Mouse (Mus musculus) lung, postnatal 10 days (tissue): ENCODE data around the gene Pygb.

Source experiments
- DNase-seq: peaks from one replicate; pipeline ENCODE4 v3.0.0; 2021

Gene Pygb

DNA sequence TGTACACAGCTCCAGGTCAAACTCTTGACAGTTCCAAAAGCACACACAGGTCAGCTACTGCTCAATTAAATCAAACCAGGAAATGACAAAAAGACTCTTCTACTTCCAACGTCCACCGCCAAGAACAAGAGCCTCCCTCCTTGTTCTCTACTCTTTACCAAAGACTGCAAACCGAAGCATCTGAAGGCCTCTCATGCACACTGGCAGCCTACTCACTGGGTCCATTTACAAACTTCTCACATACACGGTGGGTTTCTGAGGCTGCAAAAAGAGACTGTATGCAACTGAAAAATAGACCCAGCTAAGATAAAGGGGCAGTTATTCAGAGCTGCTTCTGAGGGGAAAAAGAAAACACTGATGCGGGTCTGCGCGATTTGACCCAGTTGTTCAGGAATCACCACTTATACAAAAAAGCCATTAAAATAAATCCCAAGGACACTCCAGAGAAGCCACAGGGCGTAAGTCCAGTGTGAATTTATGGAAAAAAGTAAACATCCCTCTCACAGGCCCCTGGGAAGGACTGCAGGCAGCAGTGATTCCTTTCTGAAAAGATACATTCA, 61.0 kb downstream of the Pygb start:
- no peak for DNase-seq

DNA sequence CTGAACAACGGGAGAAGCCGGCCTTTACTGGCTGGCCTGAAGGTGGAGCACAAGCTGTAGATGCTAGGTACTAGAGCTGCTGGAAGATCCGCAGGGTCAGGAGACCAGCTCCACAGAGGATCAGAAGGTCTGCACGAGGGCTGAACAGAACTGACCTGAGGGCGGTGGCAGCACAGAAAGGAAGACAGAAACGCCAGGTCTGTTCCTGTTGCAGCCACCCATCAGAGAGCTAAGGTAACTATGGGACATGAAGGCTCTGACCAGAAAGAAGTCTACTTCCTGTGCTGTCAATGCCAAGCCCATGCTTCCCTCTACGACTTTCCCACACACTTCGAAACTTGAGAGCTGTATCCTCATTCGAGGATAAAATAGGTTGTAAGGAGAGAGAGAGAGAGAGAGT, 64.7 kb downstream of the Pygb start:
- DNase-seq: no peak

- DNase-seq: no peak
Observed at GRCm38 (mm10) chr2:150855186-150855585, 68.7 kb downstream of the Pygb start.

DNA sequence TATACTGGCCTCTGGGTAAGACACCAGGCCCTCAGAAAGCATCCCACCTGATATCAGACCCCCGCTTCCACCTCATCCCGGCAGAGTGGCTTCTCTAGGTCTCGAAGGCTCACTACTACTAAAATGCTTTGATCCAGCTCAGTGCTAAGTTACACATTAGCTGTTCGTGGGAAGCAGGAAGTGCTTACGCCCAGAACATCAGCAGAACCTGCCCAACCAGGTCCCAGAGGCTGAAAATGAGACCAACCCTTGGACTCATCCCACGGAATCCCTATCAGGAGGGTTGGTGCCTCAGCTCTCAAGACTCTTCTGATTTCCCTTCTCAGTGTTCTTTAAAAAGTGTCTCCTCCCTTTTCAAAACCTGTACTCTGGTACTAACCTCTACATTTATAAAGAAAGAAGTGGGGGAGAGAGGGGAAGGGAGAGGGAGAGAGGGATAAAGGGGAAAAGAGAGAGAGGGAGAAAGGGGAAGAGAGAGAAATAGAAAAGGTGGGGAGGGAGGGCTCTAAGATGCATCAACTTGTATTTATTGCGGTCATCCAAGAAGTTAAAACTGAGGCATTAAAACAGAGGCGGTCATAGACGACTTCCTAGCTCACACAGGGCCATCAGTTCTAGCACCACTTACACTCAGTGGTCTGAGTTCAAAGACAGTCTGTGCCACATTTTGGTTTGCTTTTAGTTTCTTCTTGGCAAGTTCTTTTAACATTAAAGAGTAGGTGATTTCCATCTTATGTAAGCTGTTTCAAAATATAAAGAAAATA, 72.4 kb downstream of the Pygb start:
- DNase-seq: no peak

DNA sequence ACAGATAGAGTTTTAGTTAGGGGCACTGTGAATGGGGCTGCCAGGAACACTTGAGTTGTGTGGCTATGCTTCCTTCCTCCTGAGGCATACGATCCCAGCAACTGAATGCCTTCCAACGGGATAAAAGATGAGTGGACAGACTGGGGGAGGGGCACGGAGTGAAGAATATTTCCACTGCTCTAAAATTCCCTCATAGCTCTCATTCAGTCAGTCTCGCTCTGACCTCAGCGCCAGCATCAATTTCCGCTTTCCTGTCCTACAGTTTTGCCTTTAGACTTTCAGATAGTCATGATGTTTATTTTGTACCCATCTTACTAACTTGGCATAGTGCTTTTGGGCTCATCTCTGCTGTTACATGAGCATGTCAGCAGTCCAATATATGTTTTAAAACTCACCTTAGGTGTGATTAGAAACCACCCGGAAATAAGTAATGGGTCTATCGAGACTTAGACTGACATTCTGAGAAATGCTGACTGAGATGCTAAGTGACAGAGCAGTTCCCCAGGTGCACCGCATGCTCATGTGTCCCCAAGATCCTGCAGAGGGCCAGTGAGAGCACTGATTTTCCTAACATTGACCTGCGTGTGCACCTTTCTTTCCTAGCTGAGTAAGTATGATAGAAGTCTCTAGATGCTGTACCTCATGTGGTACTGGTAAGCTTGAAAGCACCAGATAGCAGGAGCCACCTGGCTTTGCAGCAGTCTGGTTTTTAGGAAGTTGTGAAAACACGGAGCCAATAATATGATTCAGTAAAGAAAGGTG, 73.4 kb downstream of the Pygb start:
- no peak for DNase-seq

DNA sequence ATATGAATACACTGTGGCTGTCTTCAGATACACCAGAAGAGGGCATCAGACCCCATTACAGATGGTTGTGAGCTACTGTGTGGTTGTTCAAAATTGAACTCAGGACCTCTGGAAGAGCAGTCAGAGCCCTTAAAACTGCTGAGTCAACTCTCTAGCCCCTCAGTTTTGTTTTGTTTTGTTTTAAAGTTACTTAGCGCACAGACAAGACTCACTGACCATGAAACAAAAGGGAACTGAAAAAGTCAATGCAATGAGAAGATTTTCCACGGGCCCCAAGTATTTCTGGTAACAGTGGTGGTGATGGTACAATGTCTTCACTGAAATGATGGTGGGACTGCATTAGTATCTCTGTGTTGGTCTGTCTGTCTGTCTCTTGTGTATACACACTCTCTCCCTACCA, 74.6 kb downstream of the Pygb start:
- no peak for DNase-seq

DNA sequence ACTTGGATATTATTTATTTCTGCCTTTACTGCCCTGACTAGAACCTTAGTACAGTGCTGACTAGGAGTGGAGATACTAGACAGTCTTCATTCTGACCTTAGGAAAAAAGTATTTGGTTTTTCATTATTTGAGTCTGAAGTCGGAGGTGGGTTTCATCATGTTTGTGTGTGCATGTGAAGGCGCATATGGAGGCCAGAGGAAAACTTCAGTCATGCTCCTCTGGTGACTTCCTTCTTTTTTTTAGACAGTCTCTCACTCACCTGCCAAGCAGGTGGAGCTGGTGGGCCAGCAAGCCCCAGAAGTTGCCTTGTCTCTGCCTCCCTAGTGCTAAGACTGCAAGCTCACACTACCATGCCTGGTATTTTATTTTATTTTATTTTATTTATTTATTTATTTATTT, 80.5 kb downstream of the Pygb start:
- no peak for DNase-seq

- no peak for DNase-seq
Observed at GRCm38 (mm10) chr2:150869446-150869845, 82.9 kb downstream of the Pygb start.

DNA sequence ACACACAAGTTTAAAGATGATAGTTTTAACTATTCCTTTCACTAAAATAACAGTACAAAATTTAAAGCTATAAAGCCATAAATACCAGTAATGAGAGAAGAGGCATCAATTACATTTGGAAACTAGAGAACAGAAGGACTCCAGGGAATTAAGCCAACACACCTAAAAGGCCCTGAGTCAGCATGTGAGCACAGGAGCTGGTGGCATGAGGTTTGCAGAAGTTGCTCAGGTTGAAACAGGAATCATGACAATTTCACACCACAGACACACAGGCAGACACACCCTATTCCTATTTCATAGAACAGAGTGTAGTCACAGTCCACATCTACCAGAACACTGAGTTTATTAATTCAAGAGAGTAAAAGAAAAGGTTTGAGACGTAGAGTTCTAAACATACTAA, 88.0 kb downstream of the Pygb start:
- no peak for DNase-seq

DNA sequence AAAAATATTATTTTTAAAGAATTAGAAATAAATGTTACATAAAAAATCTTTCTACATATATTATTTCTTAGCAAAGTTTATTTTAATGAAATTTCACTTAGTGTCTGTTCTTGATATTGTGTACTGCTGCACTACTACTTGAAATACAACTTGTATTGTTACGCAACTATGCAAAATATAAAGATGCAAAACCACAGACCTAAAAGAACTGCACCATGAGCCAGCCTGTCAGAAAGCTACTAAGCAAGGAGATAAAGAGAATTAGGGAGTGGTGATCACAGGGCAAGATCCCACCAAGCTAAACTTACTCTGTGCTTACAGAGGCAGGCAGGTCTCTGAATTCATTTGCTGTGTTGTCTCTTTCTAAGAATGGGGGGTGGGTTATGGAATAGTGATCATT, 88.7 kb downstream of the Pygb start:
- no peak for DNase-seq

- no peak for DNase-seq
Observed at GRCm38 (mm10) chr2:150877561-150877960, 91.0 kb downstream of the Pygb start.
